Mouse (Mus musculus): ENCODE data around the gene A130010J15Rik.

- no peak for TF ChIP-seq HCFC1 (IDR thresholded peaks at IDR 0.05; ENCODE audit: borderline replicate concordance, insufficient read depth, low read length)
- TF ChIP-seq CHD2 (IDR thresholded peaks at IDR 0.05; ENCODE audit: low read depth, low read length) = no peak
- no peak for TF ChIP-seq ZNF384 (IDR thresholded peaks at IDR 0.05; ENCODE audit: low read depth, low read length)
- TF ChIP-seq ZC3H11A (IDR thresholded peaks at IDR 0.05; ENCODE audit: borderline replicate concordance, low read depth, low read length) = no peak
Observed at GRCm38 (mm10) chr1:193169228-193169627, 1.4 kb downstream of the A130010J15Rik start.
